Mouse (Mus musculus) heart, postnatal 10 days (tissue): ENCODE measurements around the gene Gm45623. TPM values are rescaled to one million over a fixed set of nuclear protein-coding genes. Genes with fewer than 3 reads are reported as not detected.

Source experiments
- DNase-seq, 2 experiments: peaks; one replicate each; pipeline ENCODE4 v3.0.0; 2021
- intact Hi-C: fragments of 180-260 bp; cut with DNase I; formaldehyde crosslinking; loops from one replicate; pipeline ENCODE4 v1.15.1; 2025
- total RNA-seq, 2 experiments: library from RNA; stranded (reverse); gene quantifications; 2 replicates each; pipeline ENCODE4 v1.2.3; 2021

Gm45623 gene
- total RNA-seq, result under 1 TPM in 1 of 2 experiments, not detected in 1; 0.22 TPM

- intact Hi-C loops, result no loop called here
- DNase-seq, result no peak
Measured at GRCm38 (mm10) chr13:56753192-56753951, at the start of gene Gm45623. Gm45623 (minus strand) TSS chr13:56753827.

- intact Hi-C loops, result no loop called here
Measured at GRCm38 (mm10) chr13:56797459-56797858, 43.8 kb upstream of the Gm45623 start.

GRCm38 (mm10) chr13:56795501-56795900 lies 41.9 kb upstream of the Gm45623 start:
- DNase-seq, result no peak
- intact Hi-C loops, result no loop called here

More at GRCm38 (mm10) chr13:56797459-56797858, 43.8 kb upstream of the Gm45623 start:
- no peak for DNase-seq

- intact Hi-C loops, result no loop called here
- no peak for DNase-seq
Measured at GRCm38 (mm10) chr13:56794441-56794840, 40.8 kb upstream of the Gm45623 start.

GRCm38 (mm10) chr13:56792844-56793243 lies 39.2 kb upstream of the Gm45623 start:
- intact Hi-C loops, result no loop called here
- no peak for DNase-seq

- intact Hi-C loops, result no loop called here
- no peak for DNase-seq
Measured at GRCm38 (mm10) chr13:56790683-56791082, 37.1 kb upstream of the Gm45623 start.

GRCm38 (mm10) chr13:56782621-56783020 lies 29.0 kb upstream of the Gm45623 start:
- DNase-seq, result no peak
- intact Hi-C loops, result no loop called here

- DNase-seq, result no peak
- intact Hi-C loops, result no loop called here
Measured at GRCm38 (mm10) chr13:56781697-56782096, 28.1 kb upstream of the Gm45623 start.

- no peak for DNase-seq
- intact Hi-C loops, result no loop called here
Measured at GRCm38 (mm10) chr13:56780746-56781469, 27.3 kb upstream of the Gm45623 start.

- intact Hi-C loops, result no loop called here
- no peak for DNase-seq
Measured at GRCm38 (mm10) chr13:56774304-56774703, 20.7 kb upstream of the Gm45623 start.

- no peak for DNase-seq
- intact Hi-C loops, result no loop called here
Measured at GRCm38 (mm10) chr13:56773262-56773870, 19.7 kb upstream of the Gm45623 start.

- DNase-seq, result no peak
- intact Hi-C loops, result no loop called here
Measured at GRCm38 (mm10) chr13:56772592-56772991, 19.0 kb upstream of the Gm45623 start.

- DNase-seq, result no peak
- intact Hi-C loops, result no loop called here
Measured at GRCm38 (mm10) chr13:56770786-56771185, 17.2 kb upstream of the Gm45623 start.

- intact Hi-C loops, result no loop called here
- DNase-seq, result no peak
Measured at GRCm38 (mm10) chr13:56770136-56770578, 16.5 kb upstream of the Gm45623 start.

- DNase-seq, result no peak
Measured at GRCm38 (mm10) chr13:56769431-56769830, 15.8 kb upstream of the Gm45623 start.

GRCm38 (mm10) chr13:56766211-56766610 lies 12.6 kb upstream of the Gm45623 start:
- intact Hi-C loops, result no loop called here
- DNase-seq, result no peak

More at GRCm38 (mm10) chr13:56769431-56769830, 15.8 kb upstream of the Gm45623 start:
- intact Hi-C loops, result no loop called here

GRCm38 (mm10) chr13:56765284-56766032 lies 11.8 kb upstream of the Gm45623 start:
- intact Hi-C loops, result no loop called here
- DNase-seq, result no peak

GRCm38 (mm10) chr13:56762446-56763229 lies 9.0 kb upstream of the Gm45623 start:
- intact Hi-C loops, result no loop called here
- no peak for DNase-seq

GRCm38 (mm10) chr13:56758492-56758891 lies 4.9 kb upstream of the Gm45623 start:
- intact Hi-C loops, result loop anchor here (1.0 to 2.0 kb wide), 2 partner anchors 204 to 283 kb away; no protein-coding TSS in a partner anchor
- DNase-seq, result peak; percentile 71 to 86

GRCm38 (mm10) chr13:56757201-56757600 lies 3.6 kb upstream of the Gm45623 start:
- intact Hi-C loops, result no loop called here
- DNase-seq, result no peak
